ENCODE assay signal across 24 mouse cellular contexts in the genomic region with DNA sequence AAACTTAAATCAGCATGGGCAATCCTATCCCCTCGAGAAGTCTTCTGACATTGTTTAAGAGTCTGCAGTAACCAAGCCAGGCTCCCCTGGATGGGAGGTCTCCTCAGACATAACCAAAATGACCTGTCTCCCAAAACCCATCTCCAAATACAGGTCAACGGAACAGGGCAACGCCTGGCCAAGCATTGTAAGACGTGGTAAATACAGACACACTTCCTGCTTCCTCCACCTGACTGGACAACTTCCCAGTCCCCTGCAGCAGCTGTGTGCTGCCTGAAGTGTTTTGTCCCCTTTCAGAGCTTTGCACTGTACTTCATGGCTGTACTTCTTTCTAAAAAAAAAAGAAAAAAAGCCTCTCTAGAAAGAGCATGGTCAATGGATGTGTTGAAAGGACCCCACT. TPM values are rescaled to one million over a fixed set of nuclear protein-coding genes. Genes with fewer than 3 reads are reported as not detected.
DNase-seq lines count a peak whose midpoint lies in the region; ATAC-seq and TF ChIP-seq lines count a peak whose summit lies in the region.
"Had no signal": no experiment of that assay in that cellular context is flagged by ENCODE, and none has a peak within 500 bp of the region (broad histone marks: within the 10 kb centered on the region; RNA-seq: fewer than 3 reads in every experiment).

No protein-coding gene starts in this region.

- no peak for TF ChIP-seq CTCF in gastrocnemius, adult 2 months (IDR thresholded peaks at IDR 0.05)
- no peak for TF ChIP-seq CTCF in intestine, postnatal 0 days (IDR thresholded peaks at IDR 0.05; ENCODE audit: low read depth)
- TF ChIP-seq CTCF in lung, postnatal 0 days (IDR thresholded peaks at IDR 0.05), result no peak
- TF ChIP-seq CTCF in lung, adult 2 months (IDR thresholded peaks at IDR 0.05; ENCODE audit: insufficient read depth, low read length), result no peak

- no peaks in the 10 kb centered on the region for H3K4me1 ChIP-seq in intestine, postnatal 0 days (replicated peaks; ENCODE audit: control insufficient read depth, insufficient read depth, low read length)
- no peaks in the 10 kb centered on the region for H3K4me1 ChIP-seq in intestine, embryonic 16.5 days (ENCODE audit: control insufficient read depth, insufficient read depth, low read length)
- H3K4me1 ChIP-seq in lung, postnatal 0 days (ENCODE audit: insufficient read depth, low read depth, low read length), result no peaks in the 10 kb centered on the region
- H3K4me1 ChIP-seq in lung, adult 2 months (ENCODE audit: control insufficient read depth, insufficient read depth, low read length), result peaks cover 8% of the 10 kb centered on the region
- H3K4me1 ChIP-seq: liver, embryonic 12.5 days had no signal

- no peak for ATAC-seq in intestine, postnatal 0 days
- ATAC-seq in intestine, embryonic 16.5 days, result no peak
- peak; percentile 47 for ATAC-seq in lung, postnatal 0 days
- ATAC-seq: activated CD4-positive, CD25-positive, alpha-beta regulatory T cell, adult 4 months; forebrain, postnatal 0 days; inflammation-experienced regulatory T-cells, adult 6 months; liver, embryonic 12.5 days had no signal

- no peaks in the 10 kb centered on the region for H3K9me3 ChIP-seq in intestine, postnatal 0 days (ENCODE audit: control insufficient read depth)
- H3K9me3 ChIP-seq in intestine, embryonic 16.5 days (ENCODE audit: control insufficient read depth, low read length), result no peaks in the 10 kb centered on the region
- no peaks in the 10 kb centered on the region for H3K9me3 ChIP-seq in lung, postnatal 0 days (ENCODE audit: low read length)
- H3K9me3 ChIP-seq: embryonic facial prominence, embryonic 12.5 days; liver, embryonic 12.5 days had no signal

- no peaks in the 10 kb centered on the region for H3K27me3 ChIP-seq in intestine, postnatal 0 days (replicated peaks; ENCODE audit: control insufficient read depth, insufficient read depth, low read length)
- H3K27me3 ChIP-seq in intestine, embryonic 16.5 days (replicated peaks; ENCODE audit: control insufficient read depth, insufficient read depth, low read length), result no peaks in the 10 kb centered on the region
- H3K27me3 ChIP-seq in lung, postnatal 0 days (replicated peaks; ENCODE audit: insufficient read depth, low read length), result no peaks in the 10 kb centered on the region
- H3K27me3 ChIP-seq: embryonic facial prominence, embryonic 12.5 days; liver, embryonic 12.5 days had no signal

- TF ChIP-seq EP300 in lung, postnatal 0 days (IDR thresholded peaks at IDR 0.05), result no peak

- no peak overlapping the region for H3K9ac ChIP-seq in intestine, postnatal 0 days (ENCODE audit: low read depth, low read length)
- no peak overlapping the region for H3K9ac ChIP-seq in intestine, embryonic 16.5 days (ENCODE audit: low read depth, low read length)
- no peak overlapping the region for H3K9ac ChIP-seq in lung, postnatal 0 days (replicated peaks; ENCODE audit: low read depth)
- H3K9ac ChIP-seq: embryonic facial prominence, embryonic 12.5 days; forebrain, postnatal 0 days; hindbrain, embryonic 14.5 days; liver, embryonic 12.5 days had no signal

- H3K27ac ChIP-seq in gastrocnemius, adult 2 months, result peak overlapping the region; percentile 63
- peak overlapping the region; percentile 5; the same call in 1 of the 2 replicates for H3K27ac ChIP-seq in intestine, postnatal 0 days (ENCODE audit: low read depth, low read length)
- no peak overlapping the region for H3K27ac ChIP-seq in intestine, embryonic 16.5 days (ENCODE audit: low read length)
- peak overlapping the region; percentile 44; the same call in 1 of the 2 replicates for H3K27ac ChIP-seq in lung, postnatal 0 days (ENCODE audit: low read length)
- H3K27ac ChIP-seq: embryonic facial prominence, embryonic 12.5 days; hindbrain, embryonic 14.5 days; left cerebral cortex, adult 2 months; liver, embryonic 12.5 days; stomach, postnatal 0 days had no signal

- TF ChIP-seq POLR2A in lung, adult 2 months (IDR thresholded peaks at IDR 0.05; ENCODE audit: borderline replicate concordance, extremely low read depth, low read depth, low read length), result no peak

- DNase-seq in gastrocnemius, adult 2 months, result no peak
- no peak for DNase-seq in gastrocnemius, adult 8-10 months (ENCODE audit: low spot score in 2 of 2)
- peak; percentile 30 for DNase-seq in lung, postnatal 0 days (ENCODE audit: low spot score)
- DNase-seq in lung, adult 2 months, result no peak
- DNase-seq in liver, result no peak
- DNase-seq in right cerebral cortex, postnatal 14 days, result no peak
- DNase-seq: adrenal gland, adult 8-10 months; cerebellum, adult 18-20 months; cerebellum, postnatal 25 days; forebrain, postnatal 0 days; kidney, postnatal 4 days; midbrain, embryonic 14.5 days; thymus, adult 2 months; thymus, postnatal 4 days had no signal

- no peak overlapping the region for H3K4me3 ChIP-seq in gastrocnemius, adult 2 months
- H3K4me3 ChIP-seq in intestine, postnatal 0 days (ENCODE audit: low read depth, low read length), result no peak overlapping the region
- no peak overlapping the region for H3K4me3 ChIP-seq in intestine, embryonic 16.5 days (ENCODE audit: low read length)
- no peak overlapping the region for H3K4me3 ChIP-seq in lung, postnatal 0 days (ENCODE audit: low read depth, low read length)
- no peak overlapping the region for H3K4me3 ChIP-seq in lung, adult 2 months (replicated peaks; ENCODE audit: extremely low read depth, low read depth, low read length)
- H3K4me3 ChIP-seq: embryonic facial prominence, embryonic 12.5 days; left cerebral cortex, adult 2 months; liver, embryonic 12.5 days had no signal

- no peak overlapping the region for H3K4me2 ChIP-seq in intestine, postnatal 0 days (replicated peaks; ENCODE audit: low read depth)
- no peak overlapping the region for H3K4me2 ChIP-seq in intestine, embryonic 16.5 days (ENCODE audit: low read depth, low read length)
- no peak overlapping the region for H3K4me2 ChIP-seq in lung, postnatal 0 days (replicated peaks; ENCODE audit: low read depth, low read length)
- H3K4me2 ChIP-seq: embryonic facial prominence, embryonic 12.5 days; hindbrain, embryonic 14.5 days; liver, embryonic 12.5 days had no signal

- H3K36me3 ChIP-seq in intestine, postnatal 0 days (ENCODE audit: control insufficient read depth, insufficient read depth), result no peaks in the 10 kb centered on the region
- H3K36me3 ChIP-seq in intestine, embryonic 16.5 days (ENCODE audit: control insufficient read depth, insufficient read depth, low read length), result no peaks in the 10 kb centered on the region
- no peaks in the 10 kb centered on the region for H3K36me3 ChIP-seq in lung, postnatal 0 days (ENCODE audit: insufficient read depth, low read length)
- H3K36me3 ChIP-seq: embryonic facial prominence, embryonic 12.5 days; liver, embryonic 12.5 days had no signal

- intact Hi-C loops in gastrocnemius, adult 2 months (cut with DNase I), result no loop called here

- 67% methylated on average over 4 of the region's 4 CpGs for WGBS in intestine, postnatal 0 days
- WGBS in intestine, embryonic 16.5 days, result 68% methylated on average over 4 of the region's 4 CpGs
- WGBS in lung, postnatal 0 days, result 51% methylated on average over 4 of the region's 4 CpGs
- WGBS in lung, adult 2 months, result 50% methylated on average over 4 of the region's 4 CpGs

RNA-seq across cellular contexts. Expression of gene Sh3bp4, which starts 28.1 kb away (rescaled TPM):
- total RNA-seq in gastrocnemius, adult 2 months (2021), result 1 to 10 TPM; 2.1 to 4.0 TPM
- total RNA-seq in gastrocnemius, adult 8-10 months (2022), result 1 to 10 TPM; 1.5 to 2.2 (median 2.1) TPM
- 6.1 and 6.2 TPM in 2 replicates for polyA plus RNA-seq in intestine, postnatal 0 days (2015; fragmentation: Nextera tagmentation; extraction: Ambion mirVana)
- 13.5 and 14.2 TPM in 2 replicates for polyA plus RNA-seq in intestine, embryonic 16.5 days (2015; fragmentation: Nextera tagmentation; extraction: Ambion mirVana)
- polyA plus RNA-seq in lung, postnatal 0 days (2015; fragmentation: Nextera tagmentation; extraction: Ambion mirVana), result 18.9 and 22.0 TPM in 2 replicates
- polyA plus RNA-seq in lung, adult 2 months (2012; rRNA removed), result 33.9 and 40.2 TPM in 2 replicates
- total RNA-seq: megakaryocyte-erythroid progenitor cell, adult 5-6 weeks had no signal
